Mouse (Mus musculus): ENCODE results near the gene Map3k7cl.

DNA sequence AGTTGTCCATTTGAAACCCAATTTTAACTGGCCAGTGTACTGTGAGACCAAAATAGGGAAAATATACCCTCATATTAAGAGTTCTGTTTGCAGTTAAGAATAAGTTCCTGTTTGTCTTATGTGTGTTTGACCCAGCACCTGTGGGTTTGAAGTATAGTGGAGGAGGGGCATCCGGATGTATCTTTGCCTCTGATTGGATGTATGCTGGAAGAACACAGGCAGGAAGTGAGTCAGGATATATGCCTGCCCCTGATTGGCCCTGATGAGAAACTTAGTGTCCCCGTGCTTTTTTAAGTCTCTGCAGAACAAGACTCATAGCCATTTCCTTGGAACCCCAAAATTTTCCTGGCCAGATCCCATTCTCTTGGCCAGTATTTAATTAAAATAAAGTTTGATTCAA is 51.8 kb downstream of the Map3k7cl start:
- TF ChIP-seq TCF12 (IDR thresholded peaks at IDR 0.05; ENCODE audit: insufficient read depth, poor library complexity, severe bottlenecking) (no peak), POLR2A (IDR thresholded peaks at IDR 0.05; ENCODE audit: insufficient read length, low read depth) (no peak), MYOG (IDR thresholded peaks at IDR 0.05; ENCODE audit: control insufficient read depth in 1 of 3, insufficient read depth in 1 of 3, insufficient read length in 2 of 3, low read depth in 2 of 3) (no peak), REST (IDR thresholded peaks at IDR 0.05; ENCODE audit: insufficient read depth, insufficient read length) (no peak), USF1 (IDR thresholded peaks at IDR 0.05; ENCODE audit: low read depth) (no peak), E2F4 (IDR thresholded peaks at IDR 0.05; ENCODE audit: insufficient read depth) (no peak), MAX (IDR thresholded peaks at IDR 0.05; ENCODE audit: low read depth) (no peak)
